Mouse (Mus musculus): ENCODE measurements around the gene Ccdc32.

DNA sequence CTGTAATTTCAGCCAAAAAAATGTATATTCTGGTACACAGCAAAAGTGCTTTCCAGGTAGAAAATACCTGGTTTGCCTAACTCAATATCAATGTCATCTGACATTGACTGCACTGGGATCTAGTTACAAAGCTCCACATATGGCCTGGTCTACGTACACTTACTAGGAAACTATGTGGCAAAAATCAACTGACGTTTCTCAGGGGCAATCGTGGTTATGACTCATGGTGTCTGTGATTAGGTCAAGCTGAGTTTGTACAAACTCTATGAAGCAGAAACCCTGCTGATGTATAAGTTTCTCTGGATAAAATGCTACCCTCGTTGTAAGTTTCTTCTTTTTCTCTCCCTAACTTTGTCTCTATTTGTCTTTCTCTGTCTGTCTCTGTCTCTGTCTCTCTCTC is 3.0 kb upstream of the Ccdc32 start:
- TF ChIP-seq CTCF (conservative IDR thresholded peaks at IDR 0.05; ENCODE audit: insufficient read depth, insufficient read length, low read depth, low read length) (no peak), POLR2A (IDR thresholded peaks at IDR 0.05; ENCODE audit: low read depth, low read length) (no peak)
